Mouse (Mus musculus) kidney, postnatal 0 days (tissue): ENCODE results near the gene Gimd1. TPM values are rescaled to one million over a fixed set of nuclear protein-coding genes. Genes with fewer than 3 reads are reported as not detected.

Source experiments
- ATAC-seq: fragments of 200-750 bp; cut with Nextera tagmentation; replicated peaks from 2 replicates; pipeline ENCODE4 v1.8.0; 2017; ENCODE audit warnings: low read depth, moderate number of reproducible peaks, moderate TSS enrichment, moderate library complexity; ENCODE audit not compliant: low FRiP score
- DNase-seq: peaks from one replicate; pipeline ENCODE4 v3.0.0-alpha.2; 2016; ENCODE audit warnings: low spot score
- H3K27ac ChIP-seq: fragments of 300-500 bp; sonication (generic); 2 replicates; pipeline ENCODE4 v1.5.1; 2014; ENCODE audit warnings: mild to moderate bottlenecking
- H3K27me3 ChIP-seq: fragments of 300-500 bp; sonication (generic); 2 replicates; pipeline ENCODE4 v1.6.1; 2014; ENCODE audit warnings: low read length, mixed read lengths; ENCODE audit not compliant: insufficient read depth
- H3K36me3 ChIP-seq: fragments of 300-500 bp; sonication (generic); 2 replicates; pipeline ENCODE4 v1.6.1; 2014; ENCODE audit warnings: low read length, mixed read lengths; ENCODE audit not compliant: insufficient read depth
- H3K4me1 ChIP-seq: fragments of 300-500 bp; sonication (generic); replicated peaks from 2 replicates; pipeline ENCODE4 v1.6.1; 2014; ENCODE audit warnings: antibody characterized with exemption, low read length, mixed read lengths; ENCODE audit not compliant: insufficient read depth
- H3K4me2 ChIP-seq: fragments of 300-500 bp; sonication (generic); 2 replicates; pipeline ENCODE4 v1.6.1; 2014; ENCODE audit warnings: mild to moderate bottlenecking, low read length, moderate library complexity, mixed read lengths
- H3K4me3 ChIP-seq: fragments of 300-500 bp; sonication (generic); replicated peaks from 2 replicates; pipeline ENCODE4 v1.5.1; 2014; ENCODE audit warnings: low read depth, low read length
- H3K9ac ChIP-seq: fragments of 300-500 bp; sonication (generic); 2 replicates; pipeline ENCODE4 v1.6.1; 2014; ENCODE audit warnings: low read depth, low read length
- H3K9me3 ChIP-seq: fragments of 300-500 bp; sonication (generic); replicated peaks from 2 replicates; pipeline ENCODE4 v1.6.1; 2016; ENCODE audit warnings: low read length, inconsistent platforms, mixed read lengths
- CTCF ChIP-seq: IDR thresholded peaks from 2 replicates; pipeline ENCODE4 v1.5.1; 2016; ENCODE audit warnings: antibody characterized with exemption, low read depth, mild to moderate bottlenecking, moderate library complexity
- WGBS: fragments of 180-500 bp; shearing (Covaris S2); extraction: QIAGEN DNeasy Blood & Tissue Kit; methylation state at CpG from one replicate; pipeline ENCODE4 v1.1.7; 2014; 5-methylcytosine and 5-hydroxymethylcytosine counted together
- polyA plus RNA-seq: library from polyadenylated mRNA; unstranded; fragments of >200 nt; fragmentation: Nextera tagmentation; extraction: Ambion mirVana; gene quantifications from 2 replicates; pipeline ENCODE4 v1.2.1, GENCODE M21; 2015

The Gimd1 gene
- polyA plus RNA-seq, 1 experiment from 2014 or later = 2.9 TPM

GRCm38 (mm10) chr3:132650191-132650590 is 20.6 kb downstream of the Gimd1 start:
- no peaks in the 10 kb centered on the region for H3K27me3 ChIP-seq
- no peaks in the 10 kb centered on the region for H3K36me3 ChIP-seq
- H3K4me3 ChIP-seq = no peak overlapping the region
- H3K4me2 ChIP-seq = no peak overlapping the region
- H3K9me3 ChIP-seq = no peaks in the 10 kb centered on the region
- ATAC-seq (no peak), DNase-seq (no peak)
- no peak for TF ChIP-seq CTCF
- no peak overlapping the region for H3K27ac ChIP-seq
- no peaks in the 10 kb centered on the region for H3K4me1 ChIP-seq
- 71% methylated on average over 5 of the region's 5 CpGs for WGBS
- no peak overlapping the region for H3K9ac ChIP-seq

GRCm38 (mm10) chr3:132651776-132652175 is 22.2 kb downstream of the Gimd1 start:
- ATAC-seq = no peak

GRCm38 (mm10) chr3:132653959-132654358 is 24.3 kb downstream of the Gimd1 start:
- Histone ChIP-seq H3K9ac (no peak overlapping the region), H3K4me3 (no peak overlapping the region), H3K4me2 (no peak overlapping the region), H3K27ac (no peak overlapping the region), H3K27me3 (no peaks in the 10 kb centered on the region), H3K36me3 (peaks cover 1% of the 10 kb centered on the region; the same call in 1 of the 2 replicates), H3K9me3 (no peaks in the 10 kb centered on the region), H3K4me1 (no peaks in the 10 kb centered on the region)
- no peak for ATAC-seq
- no peak for DNase-seq
- no peak for TF ChIP-seq CTCF
- WGBS = 90% methylated on average over 7 of the region's 7 CpGs

More at GRCm38 (mm10) chr3:132651776-132652175, 22.2 kb downstream of the Gimd1 start:
- no peaks in the 10 kb centered on the region for H3K36me3 ChIP-seq
- H3K4me2 ChIP-seq = no peak overlapping the region
- no peak overlapping the region for H3K9ac ChIP-seq
- H3K9me3 ChIP-seq = no peaks in the 10 kb centered on the region
- no peak for TF ChIP-seq CTCF
- H3K27ac ChIP-seq = no peak overlapping the region
- H3K27me3 ChIP-seq = no peaks in the 10 kb centered on the region
- no peak overlapping the region for H3K4me3 ChIP-seq
- no peaks in the 10 kb centered on the region for H3K4me1 ChIP-seq
- DNase-seq = no peak
- WGBS = 80% methylated on average over 3 of the region's 3 CpGs

- 68% methylated on average over 2 of the region's 2 CpGs for WGBS
- Histone ChIP-seq H3K27ac (peak overlapping the region; percentile 33; the same call in 1 of the 2 replicates), H3K36me3 (peaks cover 16% of the 10 kb centered on the region; the same call in 1 of the 2 replicates), H3K9ac (no peak overlapping the region), H3K4me2 (no peak overlapping the region), H3K4me3 (no peak overlapping the region), H3K27me3 (no peaks in the 10 kb centered on the region), H3K4me1 (no peaks in the 10 kb centered on the region), H3K9me3 (no peaks in the 10 kb centered on the region)
- TF ChIP-seq CTCF = no peak
- DNase-seq (peak; percentile 10), ATAC-seq (peak; percentile 87)
Measured at GRCm38 (mm10) chr3:132655955-132656354, 26.3 kb downstream of the Gimd1 start.

GRCm38 (mm10) chr3:132677494-132677893 is 47.9 kb downstream of the Gimd1 start:
- Histone ChIP-seq H3K4me2 (no peak overlapping the region), H3K4me3 (no peak overlapping the region), H3K4me1 (0 out of 2 replicates have a peak, but pooled peaks cover under 1% of the 10 kb centered on the region), H3K36me3 (peaks cover 11% of the 10 kb centered on the region), H3K9me3 (no peaks in the 10 kb centered on the region), H3K9ac (no peak overlapping the region), H3K27me3 (no peaks in the 10 kb centered on the region), H3K27ac (no peak overlapping the region)
- DNase-seq (no peak), ATAC-seq (no peak)
- 83% methylated on average over 2 of the region's 2 CpGs for WGBS
- TF ChIP-seq CTCF = no peak

- DNase-seq (peak; percentile 96), ATAC-seq (peak; percentile 98)
- no peaks in the 10 kb centered on the region for H3K9me3 ChIP-seq
- peak within 1 kb of the TSS; percentile 66 for H3K4me2 ChIP-seq
- peaks cover 4% of the 10 kb centered on the region; the same call in 1 of the 2 replicates for H3K36me3 ChIP-seq
- WGBS = under 1% methylated on average over 42 of the region's 42 CpGs
- peak within 1 kb of the TSS; percentile 92 for H3K4me3 ChIP-seq
- peak within 1 kb of the TSS; percentile 78 for H3K9ac ChIP-seq
- 0 out of 2 replicates have a peak, but pooled peaks have one; percentile 20 for TF ChIP-seq CTCF
- H3K27ac ChIP-seq = peak within 1 kb of the TSS; percentile 92
- H3K4me1 ChIP-seq = peaks cover 8% of the 10 kb centered on the region; the same call in 1 of the 2 replicates
- no peaks in the 10 kb centered on the region for H3K27me3 ChIP-seq
Measured at GRCm38 (mm10) chr3:132683447-132684230, 54.0 kb downstream of the Gimd1 start, which contains the start of gene Tbck. Tbck (plus strand) TSS chr3:132684144.
